Mouse (Mus musculus): ENCODE measurements around the gene Mycbp2. TPM values are rescaled to one million over a fixed set of nuclear protein-coding genes. Genes with fewer than 3 reads are reported as not detected.

Mycbp2 gene
- total RNA-seq, 4 experiments from 2014 or later = 148 to 185 (median 165) TPM

DNA sequence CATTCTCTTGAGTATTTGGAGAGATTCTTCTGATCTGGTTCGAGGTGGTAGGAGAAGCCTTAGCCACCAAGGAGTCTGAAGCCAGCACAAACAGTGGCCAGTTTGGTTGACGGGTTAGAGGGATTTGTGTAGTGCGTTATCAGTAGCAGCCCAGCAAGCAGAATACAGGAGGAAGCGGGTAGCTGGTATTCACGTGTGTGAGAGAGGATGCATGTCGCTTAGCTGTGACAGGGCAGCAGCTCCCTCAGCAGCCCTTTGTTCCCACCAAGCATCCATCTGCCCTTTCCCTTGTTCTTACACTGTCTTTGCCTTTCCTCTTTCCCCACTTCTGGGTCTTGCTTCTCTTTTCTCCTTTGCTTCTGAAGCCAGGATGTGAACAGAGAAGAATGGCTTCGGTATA is 271.4 kb downstream of the Mycbp2 start:
- DNase-seq (ENCODE audit: low spot score in 2 of 2) = no peak

DNA sequence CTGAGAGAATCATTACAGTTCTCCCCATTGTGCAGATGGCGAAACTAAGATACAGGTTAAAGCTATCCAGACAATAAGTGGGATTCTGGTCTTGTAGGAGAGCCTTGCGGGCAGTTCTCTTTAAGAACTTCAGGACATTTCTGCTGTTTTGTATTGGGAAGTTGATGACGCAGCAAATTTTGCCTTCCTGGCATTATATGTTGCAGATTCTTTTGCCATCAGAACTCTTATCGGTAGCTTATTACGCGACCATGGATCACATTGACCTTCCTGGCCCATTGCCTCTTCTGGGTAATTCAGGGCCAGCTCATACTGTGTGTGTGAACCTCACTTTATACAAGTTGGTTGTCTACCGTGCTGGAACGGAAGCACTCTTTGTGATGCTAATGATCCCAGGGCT is 272.8 kb downstream of the Mycbp2 start:
- no peak for DNase-seq (ENCODE audit: low spot score in 2 of 2)

DNA sequence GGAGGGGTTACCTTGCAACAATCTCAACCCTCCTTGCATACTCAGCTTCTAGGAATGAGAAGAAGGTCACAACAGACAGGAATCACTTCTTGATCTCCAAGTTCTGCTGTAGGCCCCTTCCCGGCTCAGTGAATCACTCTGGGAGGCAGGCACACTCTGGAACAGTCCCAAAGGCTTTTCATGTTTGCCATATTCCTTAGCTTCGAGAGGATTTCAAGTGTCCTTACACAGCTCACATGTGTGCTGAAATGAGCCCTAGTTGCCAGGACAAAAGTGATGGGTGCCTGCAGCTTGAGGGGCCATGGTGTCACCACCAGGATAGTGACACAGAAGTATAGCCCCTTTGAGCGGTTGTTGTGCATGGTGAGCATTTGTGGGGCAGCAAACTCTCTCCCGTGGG is 273.9 kb downstream of the Mycbp2 start:
- no peak for DNase-seq (ENCODE audit: low spot score in 2 of 2)

DNA sequence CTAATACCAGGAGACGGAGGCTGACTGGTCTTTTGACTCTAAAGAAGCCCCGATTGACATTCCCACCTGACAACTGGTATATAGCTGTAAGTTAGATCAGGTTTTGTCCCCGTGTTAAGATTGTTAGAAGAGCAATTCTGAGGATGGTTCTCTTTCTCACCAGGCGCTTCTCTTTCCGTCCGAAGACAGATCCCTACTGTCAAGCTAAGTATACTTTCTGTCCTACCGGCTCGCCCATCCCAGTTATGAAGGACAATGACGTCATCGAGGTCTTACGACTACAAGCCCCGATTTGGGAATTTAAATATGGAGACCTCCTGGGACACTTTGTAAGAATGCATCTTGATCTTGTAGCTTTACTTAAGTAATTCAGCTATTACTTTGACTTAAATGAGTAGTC is 275.1 kb downstream of the Mycbp2 start:
- no peak for DNase-seq (ENCODE audit: low spot score in 2 of 2)

DNA sequence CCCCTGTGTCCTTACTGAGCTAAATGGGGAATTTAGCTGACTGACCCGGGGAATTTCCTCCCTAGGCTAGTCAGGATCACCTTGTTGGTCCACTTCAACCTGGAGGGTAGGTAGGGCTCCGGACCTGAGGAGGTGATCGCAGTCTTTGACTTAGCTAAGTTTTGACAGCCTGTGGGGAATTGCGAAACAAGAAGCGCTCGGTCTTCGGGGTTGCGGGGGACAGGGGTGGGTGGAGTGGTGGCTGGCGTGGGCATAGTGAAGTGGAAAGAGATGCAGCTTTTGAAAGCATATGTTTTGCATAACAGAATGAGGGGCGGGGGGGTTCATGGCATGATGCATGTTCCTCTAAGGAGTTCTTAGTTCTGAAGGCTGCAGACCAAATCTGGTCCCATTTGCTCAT is 275.8 kb downstream of the Mycbp2 start:
- no peak for DNase-seq (ENCODE audit: low spot score in 2 of 2)

DNA sequence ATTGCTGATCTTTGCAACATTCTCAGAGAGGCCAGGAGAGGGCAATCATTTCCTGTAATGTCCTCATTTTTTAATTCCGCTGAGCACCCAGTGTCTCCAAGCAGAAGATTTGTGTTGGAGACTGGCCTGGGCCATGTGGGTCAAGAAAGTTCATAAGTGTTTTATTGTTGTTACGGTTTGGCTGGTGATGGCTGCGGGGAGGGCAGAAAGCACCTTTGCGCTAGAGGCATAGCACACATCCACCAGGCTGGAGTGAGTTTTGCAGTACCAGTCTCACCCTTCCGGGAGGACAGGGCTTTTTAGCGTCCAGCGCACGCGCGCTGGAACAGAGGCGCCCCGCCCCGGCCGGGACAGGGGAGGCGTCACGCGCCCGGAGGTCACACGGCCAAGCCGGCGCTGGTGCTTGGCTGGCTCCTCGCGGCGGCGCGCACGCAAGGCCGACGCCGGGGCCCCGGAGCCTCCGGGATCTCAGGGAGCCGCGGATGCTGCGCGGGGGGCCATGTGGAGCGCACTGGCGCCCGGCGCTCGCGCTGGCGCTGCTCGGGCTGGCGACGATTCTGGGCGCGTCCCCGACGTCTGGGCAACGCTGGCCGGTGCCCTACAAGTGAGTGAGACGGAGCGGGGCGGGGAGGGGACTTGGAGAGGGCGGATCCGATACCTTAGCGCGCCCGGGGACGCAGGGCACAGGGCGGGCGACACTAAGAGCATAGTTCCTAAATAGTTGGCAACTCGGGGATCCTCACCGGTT is 276.6 kb downstream of the Mycbp2 start, which contains the start of gene Cln5:
Gene Cln5, plus strand, starts transcription at position 353 of the 748 bp plus-strand sequence.
- DNase-seq (ENCODE audit: low spot score in 2 of 2) = peak; percentile 84 to 85

DNA sequence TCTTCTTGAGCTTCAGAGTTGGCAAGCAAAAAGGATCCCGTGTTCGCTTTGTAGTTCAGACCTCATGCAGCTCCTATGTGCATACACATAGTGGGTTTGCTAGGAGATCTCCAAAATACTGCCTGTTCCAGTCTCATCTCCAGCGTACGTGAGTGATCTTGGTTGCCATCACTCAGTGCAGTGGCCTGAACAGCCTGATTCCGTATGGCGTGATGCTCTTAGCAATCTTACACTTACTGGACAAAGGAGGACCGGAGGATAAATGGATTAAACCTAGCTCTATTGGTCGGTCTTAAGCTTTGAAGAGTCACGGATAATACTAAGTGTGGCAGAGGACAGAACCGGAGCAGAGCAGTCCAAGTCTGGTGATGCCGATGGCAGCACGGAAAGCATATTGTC is 277.1 kb downstream of the Mycbp2 start:
- DNase-seq (ENCODE audit: low spot score in 2 of 2) = no peak

DNA sequence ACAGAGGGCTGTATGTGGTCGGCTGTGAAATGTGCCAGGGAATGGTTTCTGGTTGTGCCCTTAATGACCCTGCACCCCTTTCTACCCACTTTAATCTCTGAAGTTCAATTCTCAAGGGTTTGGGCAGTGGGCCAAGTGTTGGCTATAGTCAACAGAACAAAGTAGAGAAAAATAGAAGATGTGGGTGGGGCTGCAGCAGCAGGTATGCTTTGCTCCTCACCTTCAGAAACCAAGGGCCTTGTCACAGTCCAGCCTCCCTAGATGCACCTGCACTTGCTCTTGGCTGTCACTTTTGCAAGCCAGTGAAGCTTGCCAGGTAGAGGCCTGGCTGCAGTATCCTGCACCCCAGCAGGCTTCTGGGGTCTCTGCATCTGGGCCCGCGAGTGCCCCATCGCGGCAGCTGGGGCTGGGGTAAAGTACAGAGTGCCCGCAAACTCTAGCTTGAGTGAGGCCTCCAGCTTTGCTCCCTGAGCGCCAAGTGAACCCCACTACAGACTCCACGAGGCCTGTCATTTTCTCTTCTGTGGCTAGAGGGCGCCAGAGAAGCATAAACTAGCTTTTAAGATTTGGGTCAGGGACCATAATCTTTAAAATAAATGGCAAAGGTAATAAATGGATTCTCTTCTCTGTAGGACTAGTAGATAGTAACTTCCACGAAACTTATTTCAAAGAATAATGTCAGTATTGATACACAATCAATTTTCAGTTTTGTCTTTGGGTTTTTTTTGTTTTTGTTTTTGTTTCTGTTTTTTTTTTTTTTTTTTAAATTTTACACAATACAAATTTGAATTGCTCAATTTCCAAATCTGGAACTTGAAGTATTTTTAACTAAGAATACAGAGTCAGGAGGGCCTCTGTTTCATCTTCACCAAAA is 281.1 kb downstream of the Mycbp2 start:
- peak in 1 of 2 experiments; percentile 80 for DNase-seq (ENCODE audit: low spot score in 2 of 2)

Other genes with a start within 250 kb of the Mycbp2 start
- 10 to 100 TPM; 85.6 to 97.4 (median 89.1) TPM for gene Fbxl3, start 247.2 kb downstream of the Mycbp2 start, total RNA-seq (2022)
- gene Scel, start 166.5 kb upstream of the Mycbp2 start, total RNA-seq (2022) = 1 to 10 TPM; 1.0 to 1.6 (median 1.2) TPM

Measured in layer of hippocampus, adult 8-10 months (tissue).